Mouse (Mus musculus): ENCODE results near the gene Drap1. TPM values are rescaled to one million over a fixed set of nuclear protein-coding genes. Genes with fewer than 3 reads are reported as not detected.
A peak's percentile ranks its signal among the peaks of the same experiment; 100 is the strongest.

Drap1 gene
- 300 and 329 TPM in 2 replicates for polyA plus RNA-seq (2015; fragmentation: Nextera tagmentation; extraction: Ambion mirVana)

- peak within 1 kb of the TSS; percentile 90 for H3K4me2 ChIP-seq
- WGBS, result under 1% methylated on average over 75 of the region's 87 CpGs
- H3K4me1 ChIP-seq, result peaks cover 53% of the 10 kb centered on the region
- peak within 1 kb of the TSS; percentile 88 for H3K4me3 ChIP-seq (replicated peaks)
- H3K9ac ChIP-seq (replicated peaks), result peak within 1 kb of the TSS; percentile 93
- no peaks in the 10 kb centered on the region for H3K27me3 ChIP-seq (replicated peaks)
- H3K9me3 ChIP-seq (replicated peaks), result no peaks in the 10 kb centered on the region
- peak within 1 kb of the TSS; percentile 95 for H3K27ac ChIP-seq (replicated peaks)
- peaks cover 41% of the 10 kb centered on the region for H3K36me3 ChIP-seq
- ATAC-seq (ENCODE audit: low FRiP score), result peak; percentile 94
Measured at GRCm38 (mm10) chr19:5424782-5425741, at the start of gene Drap1, which contains the start of gene AI837181. Gene Drap1, minus strand, starts transcription at chr19:5424979. Gene AI837181, plus strand, starts transcription at chr19:5425144.

DNA sequence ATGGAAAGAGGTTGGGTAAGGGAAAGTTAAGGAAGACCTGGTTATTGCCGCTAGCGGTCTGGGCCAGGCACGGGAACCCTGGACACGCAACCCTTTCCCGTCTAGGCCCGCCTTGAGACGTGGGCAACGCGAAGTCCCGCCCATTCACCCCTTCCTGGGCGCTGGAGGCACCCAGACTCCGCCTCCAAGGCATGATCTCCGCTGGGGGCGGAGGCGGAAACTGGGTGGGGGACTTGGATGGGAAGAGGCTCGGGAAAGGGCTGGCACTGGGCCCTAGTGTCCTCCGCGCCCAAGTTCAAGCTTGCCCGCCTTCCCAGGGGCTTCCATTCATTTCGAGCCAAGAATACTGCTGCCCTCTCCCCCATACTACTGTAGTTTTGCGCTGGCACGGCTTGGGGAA, 48.9 kb upstream of the Drap1 start, which contains the start of gene Efemp2:
Gene Efemp2 (plus strand): TSS at position 235 of the 400 bp plus-strand sequence.
- 1% methylated on average over 22 of the region's 22 CpGs for WGBS
- Histone ChIP-seq H3K9me3 (replicated peaks) (no peaks in the 10 kb centered on the region), H3K36me3 (no peaks in the 10 kb centered on the region), H3K27me3 (replicated peaks) (no peaks in the 10 kb centered on the region), H3K9ac (replicated peaks) (peak within 1 kb of the TSS; percentile 71), H3K4me3 (replicated peaks) (peak within 1 kb of the TSS; percentile 61), H3K4me1 (peaks cover 34% of the 10 kb centered on the region), H3K4me2 (peak within 1 kb of the TSS; percentile 97), H3K27ac (replicated peaks) (peak within 1 kb of the TSS; percentile 75)
- ATAC-seq (ENCODE audit: low FRiP score), result peak; percentile 53; the same call in 1 of the 2 replicates

- 76% methylated on average over 3 of the region's 3 CpGs for WGBS
- ATAC-seq (ENCODE audit: low FRiP score), result no peak
- H3K27ac ChIP-seq (replicated peaks), result no peak overlapping the region
Measured at GRCm38 (mm10) chr19:5472857-5473256, 48.1 kb upstream of the Drap1 start.

DNA sequence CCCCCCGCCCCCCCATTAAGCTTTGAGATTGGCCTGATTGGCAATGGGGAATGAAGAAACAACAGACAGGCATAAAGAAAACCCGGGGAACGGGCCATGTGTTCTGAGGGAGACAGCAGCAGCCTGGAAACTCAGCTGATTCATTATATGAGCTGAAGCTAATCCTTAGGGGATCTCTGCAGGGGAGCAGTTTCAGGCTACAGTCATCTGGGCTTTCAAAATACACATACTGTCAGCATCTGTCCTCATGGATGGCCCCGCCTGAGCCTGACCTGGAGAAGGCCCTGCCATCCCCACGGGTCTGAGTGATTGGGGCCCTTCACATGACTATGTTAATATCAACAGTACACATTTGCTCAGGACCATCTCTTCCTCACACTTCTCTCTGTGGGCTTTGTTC, 47.1 kb upstream of the Drap1 start:
- Histone ChIP-seq H3K9me3 (replicated peaks) (no peaks in the 10 kb centered on the region), H3K9ac (replicated peaks) (no peak overlapping the region), H3K4me3 (replicated peaks) (no peak overlapping the region), H3K4me2 (no peak overlapping the region), H3K4me1 (peaks cover 30% of the 10 kb centered on the region), H3K27ac (replicated peaks) (no peak overlapping the region), H3K27me3 (replicated peaks) (no peaks in the 10 kb centered on the region), H3K36me3 (peaks cover 8% of the 10 kb centered on the region)
- no peak for ATAC-seq (ENCODE audit: low FRiP score)
- 44% methylated on average over 5 of the region's 5 CpGs for WGBS

More at GRCm38 (mm10) chr19:5472857-5473256, 48.1 kb upstream of the Drap1 start:
- Histone ChIP-seq H3K9ac (replicated peaks) (no peak overlapping the region), H3K4me2 (no peak overlapping the region), H3K36me3 (no peaks in the 10 kb centered on the region), H3K9me3 (replicated peaks) (no peaks in the 10 kb centered on the region), H3K4me1 (peaks cover 34% of the 10 kb centered on the region), H3K4me3 (replicated peaks) (0 out of 2 replicates have a peak overlapping the region, but pooled peaks have one; percentile 61), H3K27me3 (replicated peaks) (no peaks in the 10 kb centered on the region)

- Histone ChIP-seq H3K4me3 (replicated peaks) (no peak within 1 kb of the TSS), H3K4me2 (no peak within 1 kb of the TSS), H3K27me3 (replicated peaks) (no peaks in the 10 kb centered on the region), H3K9ac (replicated peaks) (no peak within 1 kb of the TSS), H3K9me3 (replicated peaks) (no peaks in the 10 kb centered on the region), H3K27ac (replicated peaks) (no peak within 1 kb of the TSS), H3K36me3 (peaks cover 34% of the 10 kb centered on the region), H3K4me1 (peaks cover 17% of the 10 kb centered on the region)
- WGBS, result 74% methylated on average over 5 of the region's 5 CpGs
- no peak for ATAC-seq (ENCODE audit: low FRiP score)
Measured at GRCm38 (mm10) chr19:5468374-5468773, 43.6 kb upstream of the Drap1 start, which contains the start of gene Ctsw. Gene Ctsw, minus strand, starts transcription at chr19:5468507.

GRCm38 (mm10) chr19:5466916-5467500, 42.2 kb upstream of the Drap1 start:
- peaks cover 46% of the 10 kb centered on the region for H3K36me3 ChIP-seq
- H3K27me3 ChIP-seq (replicated peaks), result no peaks in the 10 kb centered on the region
- ATAC-seq (ENCODE audit: low FRiP score), result no peak
- no peaks in the 10 kb centered on the region for H3K9me3 ChIP-seq (replicated peaks)
- WGBS, result 91% methylated on average over 6 of the region's 6 CpGs
- H3K4me2 ChIP-seq, result no peak overlapping the region
- no peak overlapping the region for H3K27ac ChIP-seq (replicated peaks)
- peaks cover 16% of the 10 kb centered on the region for H3K4me1 ChIP-seq
- H3K4me3 ChIP-seq (replicated peaks), result no peak overlapping the region
- no peak overlapping the region for H3K9ac ChIP-seq (replicated peaks)

DNA sequence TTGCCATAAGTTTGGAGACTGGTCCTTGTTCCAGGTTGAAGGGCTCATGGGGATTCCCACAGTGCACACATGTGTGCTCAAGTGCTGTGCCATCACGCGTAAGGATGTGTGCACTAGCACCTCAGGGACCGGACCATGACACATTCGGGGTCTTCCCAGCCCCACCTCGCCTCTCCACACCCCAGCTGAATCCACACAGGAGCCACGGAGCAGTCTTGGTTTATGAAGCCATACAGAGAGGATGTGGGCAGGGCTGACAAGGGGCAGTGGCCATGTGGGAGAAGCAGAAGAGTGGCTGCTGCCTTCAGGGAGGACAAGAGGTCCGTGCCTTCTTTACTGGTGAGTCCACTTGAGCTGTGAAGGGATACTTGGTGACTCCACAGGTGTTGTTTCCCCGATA, 40.3 kb upstream of the Drap1 start:
- Histone ChIP-seq H3K4me2 (0 out of 2 replicates have a peak overlapping the region, but pooled peaks have one; percentile 49), H3K27me3 (replicated peaks) (no peaks in the 10 kb centered on the region), H3K36me3 (peaks cover 46% of the 10 kb centered on the region), H3K9me3 (replicated peaks) (no peaks in the 10 kb centered on the region), H3K9ac (replicated peaks) (0 out of 2 replicates have a peak overlapping the region, but pooled peaks have one; percentile 6), H3K4me1 (peaks cover 28% of the 10 kb centered on the region), H3K27ac (replicated peaks) (no peak overlapping the region), H3K4me3 (replicated peaks) (no peak overlapping the region)
- 94% methylated on average over 8 of the region's 8 CpGs for WGBS
- ATAC-seq (ENCODE audit: low FRiP score), result no peak

DNA sequence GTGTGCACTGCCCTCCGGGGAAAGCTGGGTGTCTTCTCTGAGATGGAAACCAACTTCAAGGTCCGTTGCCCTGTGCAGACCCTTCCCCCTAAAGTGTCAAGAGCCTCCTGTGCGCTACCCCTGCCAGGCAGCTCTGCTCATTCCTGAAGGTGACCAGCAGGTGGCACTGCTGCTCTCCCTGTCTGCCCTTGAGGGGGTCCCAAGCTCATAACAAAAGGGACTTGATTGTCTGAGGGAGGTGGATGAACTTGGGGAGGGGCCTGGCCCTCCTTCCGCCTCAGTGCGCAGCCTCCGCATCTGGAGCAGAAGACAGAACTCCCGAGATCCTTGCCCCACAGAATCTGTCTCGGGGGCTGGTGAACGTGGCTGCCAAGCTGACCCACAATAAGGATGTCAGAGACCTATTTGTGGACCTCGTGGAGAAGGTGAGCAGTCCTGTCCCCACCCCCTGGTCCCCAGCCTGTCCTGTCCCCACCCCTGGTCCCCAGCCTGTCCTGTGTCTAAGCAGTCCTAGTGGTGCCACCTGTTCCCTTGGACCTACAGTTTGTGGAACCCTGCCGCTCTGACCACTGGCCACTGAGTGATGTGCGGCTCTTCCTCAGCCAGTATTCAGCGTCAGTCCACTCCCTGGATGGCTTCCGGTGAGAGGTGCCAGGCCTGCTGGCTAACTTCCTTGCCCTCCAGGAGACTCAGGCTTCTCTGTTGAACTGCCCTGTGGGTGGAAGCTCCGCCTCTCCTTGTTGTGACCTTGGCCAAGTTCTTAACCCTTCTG, 39.2 kb upstream of the Drap1 start:
- ATAC-seq (ENCODE audit: low FRiP score), result peak; percentile 42
- no peaks in the 10 kb centered on the region for H3K9me3 ChIP-seq (replicated peaks)
- H3K4me2 ChIP-seq, result peak overlapping the region; percentile 49
- peak overlapping the region; percentile 27 for H3K4me3 ChIP-seq (replicated peaks)
- H3K9ac ChIP-seq (replicated peaks), result peak overlapping the region; percentile 46
- peaks cover 32% of the 10 kb centered on the region for H3K4me1 ChIP-seq
- H3K36me3 ChIP-seq, result peaks cover 46% of the 10 kb centered on the region
- 37% methylated on average over 15 of the region's 15 CpGs for WGBS
- H3K27me3 ChIP-seq (replicated peaks), result peaks cover 4% of the 10 kb centered on the region; the same call in 1 of the 2 replicates
- H3K27ac ChIP-seq (replicated peaks), result peak overlapping the region; percentile 65

- Histone ChIP-seq H3K27me3 (replicated peaks) (peaks cover 4% of the 10 kb centered on the region; the same call in 1 of the 2 replicates), H3K9me3 (replicated peaks) (no peaks in the 10 kb centered on the region), H3K4me1 (peaks cover 33% of the 10 kb centered on the region), H3K9ac (replicated peaks) (no peak overlapping the region), H3K4me3 (replicated peaks) (no peak overlapping the region), H3K27ac (replicated peaks) (no peak overlapping the region), H3K4me2 (no peak overlapping the region), H3K36me3 (peaks cover 46% of the 10 kb centered on the region)
- ATAC-seq (ENCODE audit: low FRiP score), result no peak
- WGBS, result 90% methylated on average over 9 of the region's 9 CpGs
Measured at GRCm38 (mm10) chr19:5463212-5463611, 38.4 kb upstream of the Drap1 start.

GRCm38 (mm10) chr19:5461411-5461810, 36.6 kb upstream of the Drap1 start:
- Histone ChIP-seq H3K27me3 (replicated peaks) (peaks cover 4% of the 10 kb centered on the region; the same call in 1 of the 2 replicates), H3K9me3 (replicated peaks) (no peaks in the 10 kb centered on the region), H3K27ac (replicated peaks) (no peak overlapping the region), H3K4me3 (replicated peaks) (peak overlapping the region; percentile 81), H3K9ac (replicated peaks) (peak overlapping the region; percentile 76), H3K4me1 (peaks cover 42% of the 10 kb centered on the region), H3K36me3 (peaks cover 34% of the 10 kb centered on the region), H3K4me2 (peak overlapping the region; percentile 76)
- WGBS, result 88% methylated on average over 6 of the region's 6 CpGs
- no peak for ATAC-seq (ENCODE audit: low FRiP score)

GRCm38 (mm10) chr19:5460465-5460911, 35.7 kb upstream of the Drap1 start, which contains the start of gene Fibp:
Gene Fibp, plus strand, starts transcription at chr19:5460615.
- no peaks in the 10 kb centered on the region for H3K9me3 ChIP-seq (replicated peaks)
- H3K36me3 ChIP-seq, result peaks cover 24% of the 10 kb centered on the region
- H3K4me2 ChIP-seq, result peak within 1 kb of the TSS; percentile 76
- ATAC-seq (ENCODE audit: low FRiP score), result peak; percentile 53
- peak within 1 kb of the TSS; percentile 76 for H3K9ac ChIP-seq (replicated peaks)
- H3K4me3 ChIP-seq (replicated peaks), result peak within 1 kb of the TSS; percentile 81
- peak within 1 kb of the TSS; percentile 85 for H3K27ac ChIP-seq (replicated peaks)
- peaks cover 52% of the 10 kb centered on the region for H3K4me1 ChIP-seq
- peaks cover 4% of the 10 kb centered on the region; the same call in 1 of the 2 replicates for H3K27me3 ChIP-seq (replicated peaks)
- WGBS, result under 1% methylated on average over 32 of the region's 32 CpGs

Data from neural tube, embryonic 15.5 days (tissue).